Mouse (Mus musculus): Measurements from ENCODE around the gene Lbx2. TPM values are rescaled to one million over a fixed set of nuclear protein-coding genes. Genes with fewer than 3 reads are reported as not detected.

Gene Lbx2
- 1 to 10 TPM in 1 of 2 experiments, under 1 TPM in 1; 0.38 to 1.1 TPM for total RNA-seq (2021)
- long read RNA-seq, experiment 1: 0 reads
- long read RNA-seq, experiment 2, partial matches to known transcripts: 0 of 1 reads
- long read RNA-seq, experiment 2, other reads (novel, unspliced or antisense): 0 of 1 reads

DNA sequence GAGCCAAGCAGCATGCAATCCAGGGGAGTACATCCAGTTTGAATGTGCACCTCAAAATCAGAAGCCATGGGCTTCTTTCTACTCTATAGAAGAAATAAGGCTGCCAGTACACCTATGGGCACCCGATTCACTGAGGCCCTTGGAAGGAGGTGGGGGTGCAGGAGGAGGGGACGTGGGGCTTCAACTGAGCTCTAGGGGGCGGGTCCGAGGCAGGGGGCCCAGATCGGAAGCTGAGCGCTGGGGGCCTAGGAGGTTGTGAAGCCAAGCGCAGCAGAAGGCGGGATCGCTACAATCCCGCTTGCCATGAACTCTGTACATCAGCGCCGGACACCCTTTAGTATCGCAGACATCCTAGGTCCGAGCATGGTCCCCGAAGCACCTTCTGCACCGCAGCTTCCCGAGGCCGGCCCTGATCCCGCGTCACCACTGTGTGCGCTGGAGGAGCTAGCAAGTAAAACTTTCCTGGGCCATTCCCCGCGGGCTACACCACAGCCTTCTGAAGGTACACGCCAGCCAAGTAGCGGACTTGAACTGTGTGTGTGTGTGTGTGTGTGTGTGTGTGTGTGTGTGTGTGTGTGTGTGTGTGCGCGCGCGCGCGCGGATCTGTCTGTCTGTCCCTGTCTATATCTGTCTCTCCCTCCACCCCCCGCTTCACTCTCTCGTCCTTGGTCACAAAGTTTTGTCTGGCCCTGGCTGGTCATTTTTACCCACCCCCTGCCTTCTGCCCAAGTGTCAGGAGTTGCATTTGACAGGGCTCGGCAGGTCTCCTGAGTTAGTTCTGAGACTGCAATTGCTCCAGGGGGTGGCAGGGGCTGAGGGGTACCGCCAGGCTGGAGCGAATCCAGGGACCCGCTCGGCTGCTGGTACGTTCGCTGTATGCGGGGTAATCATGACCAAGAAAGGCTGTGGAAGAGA lies at the start of gene Lbx2:
Lbx2 (plus strand) TSS at position 247 of the 915 bp plus-strand sequence.
- no peak for DNase-seq
- intact Hi-C loops (cut with DNase I): no loop called here

DNA sequence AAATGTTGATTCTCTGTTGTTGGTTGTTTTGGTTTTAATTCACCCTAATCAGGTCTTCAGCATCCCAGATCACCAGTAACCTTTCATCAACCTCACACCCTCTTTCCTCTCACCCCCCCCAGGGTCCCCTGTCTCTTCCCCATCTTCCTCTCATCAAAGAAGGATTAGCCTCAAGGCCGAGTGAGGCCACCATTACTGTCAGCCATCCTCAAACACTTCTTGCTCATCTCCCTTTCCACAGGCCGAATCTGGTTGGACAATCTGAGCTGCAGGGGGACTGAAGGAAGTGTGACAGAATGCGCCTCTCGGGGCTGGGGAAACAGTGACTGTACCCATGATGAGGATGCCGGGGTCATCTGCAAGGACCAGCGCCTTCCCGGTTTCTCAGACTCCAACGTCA lies 49.0 kb upstream of the Lbx2 start:
- intact Hi-C loops (cut with DNase I): no loop called here
- DNase-seq: no peak

DNA sequence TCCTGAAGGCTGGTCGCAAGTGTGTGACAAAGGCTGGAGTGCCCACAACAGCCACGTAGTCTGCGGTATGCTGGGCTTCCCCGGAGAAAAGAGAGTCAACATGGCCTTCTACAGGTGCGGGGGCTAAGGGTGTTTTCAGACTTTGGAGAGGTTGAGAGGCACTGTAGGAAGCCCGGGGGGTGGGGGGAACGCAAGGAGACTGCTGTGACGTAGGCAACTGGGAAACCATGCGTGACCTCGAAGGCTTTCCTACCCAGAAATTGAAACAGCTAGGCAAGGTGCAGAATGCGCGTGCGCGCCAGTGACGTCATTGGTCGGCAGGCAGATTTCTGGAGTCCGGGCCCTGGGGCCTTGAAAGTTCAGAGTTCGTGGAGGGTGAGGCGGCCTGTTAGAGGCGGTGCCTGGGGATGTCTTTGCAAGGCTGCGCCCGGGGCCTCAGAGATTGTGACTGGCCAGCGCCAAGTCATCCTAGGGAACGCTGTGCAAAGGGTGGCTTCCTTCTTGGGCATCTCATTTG lies 47.6 kb upstream of the Lbx2 start:
- intact Hi-C loops (cut with DNase I): no loop called here
- DNase-seq: peak; percentile 88 to 93

GRCm38 (mm10) chr6:83040601-83041000 lies 45.6 kb upstream of the Lbx2 start:
- no peak for DNase-seq
- intact Hi-C loops (cut with DNase I): no loop called here

- no peak for DNase-seq
- intact Hi-C loops (cut with DNase I): no loop called here
These were observed 42.6 kb upstream of the Lbx2 start for GRCm38 (mm10) chr6:83043561-83043960.

DNA sequence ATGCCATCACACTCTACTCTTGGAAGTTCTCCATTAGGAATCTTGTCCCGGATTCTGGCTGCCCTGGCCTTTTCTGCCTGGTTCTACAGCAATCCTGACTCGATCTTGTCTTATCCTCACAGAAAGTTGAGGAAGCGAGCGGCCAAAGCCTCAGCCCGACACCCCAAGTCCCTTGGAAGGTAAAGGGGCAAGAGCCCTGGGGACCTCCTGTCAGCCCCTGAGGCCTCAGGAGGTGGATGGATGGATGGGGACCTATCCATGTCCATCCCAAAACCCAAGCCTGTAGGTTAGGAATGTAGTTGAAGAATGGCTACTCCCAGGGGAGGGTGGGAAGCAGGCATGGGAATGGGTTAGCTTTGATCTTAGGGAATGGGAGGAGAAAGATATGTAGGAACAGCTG lies 42.2 kb upstream of the Lbx2 start:
- no peak for DNase-seq
- intact Hi-C loops (cut with DNase I): no loop called here

GRCm38 (mm10) chr6:83044742-83045141 lies 41.4 kb upstream of the Lbx2 start:
- intact Hi-C loops (cut with DNase I): no loop called here
- peak in 1 of 2 experiments; percentile 23 for DNase-seq

GRCm38 (mm10) chr6:83049367-83049766 lies 36.8 kb upstream of the Lbx2 start:
- intact Hi-C loops (cut with DNase I): no loop called here
- no peak for DNase-seq

- DNase-seq: no peak
- intact Hi-C loops (cut with DNase I): no loop called here
These were observed 32.8 kb upstream of the Lbx2 start for GRCm38 (mm10) chr6:83053136-83053960.

- peak; percentile 94 to 95 for DNase-seq
- intact Hi-C loops (cut with DNase I): loop anchor here (1.0 kb wide), 2 partner anchors 47 to 56 kb away; partner anchors contain the start of genes Ccdc142 and Gm42688
These were observed 31.9 kb upstream of the Lbx2 start, which contains the start of gene Aup1 for GRCm38 (mm10) chr6:83054074-83054851. TSS of gene Aup1 (plus strand) at chr6:83054521.

DNA sequence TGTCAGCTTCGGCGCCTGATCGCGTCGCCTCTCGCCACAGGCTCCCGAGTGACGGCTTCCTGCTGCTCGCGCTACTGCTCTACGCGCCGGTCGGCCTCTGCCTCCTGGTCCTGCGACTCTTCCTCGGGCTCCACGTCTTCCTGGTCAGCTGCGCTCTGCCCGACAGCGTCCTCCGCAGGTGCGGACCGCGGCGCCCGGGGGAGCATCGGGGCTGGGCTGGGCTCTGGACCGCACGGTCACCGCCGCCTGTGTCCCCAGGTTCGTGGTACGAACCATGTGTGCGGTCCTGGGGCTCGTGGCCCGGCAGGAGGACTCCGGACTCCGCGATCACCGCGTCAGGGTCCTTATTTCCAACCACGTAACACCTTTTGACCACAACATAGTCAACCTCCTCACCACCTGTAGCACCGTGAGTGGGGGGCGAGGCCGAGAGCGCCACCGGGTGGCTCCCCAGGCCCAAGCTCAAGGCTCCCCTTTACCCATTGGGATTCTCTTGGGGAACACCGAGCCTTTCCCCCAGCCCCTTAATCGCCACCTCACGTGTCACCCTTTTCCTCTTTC lies 31.2 kb upstream of the Lbx2 start, which contains the start of gene Htra2:
Htra2 (minus strand) TSS at position 403 of the 561 bp plus-strand sequence.
- DNase-seq: no peak
- intact Hi-C loops (cut with DNase I): loop anchor here (1.0 kb wide), 2 partner anchors 46 to 57 kb away; partner anchors contain the start of genes Ccdc142 and Gm42688

DNA sequence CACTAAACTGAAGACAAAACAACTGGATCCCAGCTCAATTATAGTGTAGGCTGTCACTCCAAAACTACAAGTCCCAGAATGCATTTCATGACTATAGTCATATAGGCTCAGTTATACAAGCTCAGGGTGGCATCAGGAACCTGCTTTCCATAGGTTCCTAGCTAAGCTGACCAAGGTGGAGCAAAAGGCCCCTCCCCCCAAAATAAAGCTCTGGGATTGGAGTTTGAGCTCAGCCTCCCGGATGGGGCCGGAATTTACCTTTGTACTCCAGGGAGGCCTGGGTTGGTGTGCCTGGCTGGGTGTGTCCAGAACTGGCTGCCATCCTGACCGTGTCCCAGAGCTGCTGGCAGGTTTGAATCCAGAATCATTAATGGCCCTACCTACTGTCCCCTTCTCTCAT lies 28.4 kb upstream of the Lbx2 start, which contains the start of gene Dqx1:
Dqx1 (plus strand) TSS at position 55 of the 400 bp plus-strand sequence.
- intact Hi-C loops (cut with DNase I): no loop called here

DNA sequence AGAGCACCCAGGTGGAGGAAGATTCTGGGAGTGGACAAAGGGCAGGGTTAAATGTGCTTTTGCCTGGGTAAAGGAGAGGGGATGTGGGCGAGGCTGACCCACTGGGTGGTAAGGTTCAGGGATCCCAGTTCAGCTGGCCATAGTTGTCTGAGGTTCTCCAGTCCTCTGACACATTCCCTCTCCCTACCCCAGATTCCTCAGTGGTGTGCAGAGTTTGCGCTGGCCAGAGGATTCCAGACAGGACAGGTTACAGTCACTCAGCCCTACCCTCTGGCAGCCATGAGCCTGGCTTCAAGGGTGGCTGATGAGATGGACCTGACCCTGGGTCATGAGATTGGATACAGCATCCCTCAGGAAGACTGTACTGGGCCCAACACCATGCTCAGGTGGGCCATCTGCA lies 27.4 kb upstream of the Lbx2 start:
- DNase-seq: no peak
- intact Hi-C loops (cut with DNase I): no loop called here

More for the DNA sequence above, 28.4 kb upstream of the Lbx2 start, which contains the start of gene Dqx1:
- no peak for DNase-seq

GRCm38 (mm10) chr6:83065995-83066394 lies 20.2 kb upstream of the Lbx2 start:
- no peak for DNase-seq
- intact Hi-C loops (cut with DNase I): no loop called here

DNA sequence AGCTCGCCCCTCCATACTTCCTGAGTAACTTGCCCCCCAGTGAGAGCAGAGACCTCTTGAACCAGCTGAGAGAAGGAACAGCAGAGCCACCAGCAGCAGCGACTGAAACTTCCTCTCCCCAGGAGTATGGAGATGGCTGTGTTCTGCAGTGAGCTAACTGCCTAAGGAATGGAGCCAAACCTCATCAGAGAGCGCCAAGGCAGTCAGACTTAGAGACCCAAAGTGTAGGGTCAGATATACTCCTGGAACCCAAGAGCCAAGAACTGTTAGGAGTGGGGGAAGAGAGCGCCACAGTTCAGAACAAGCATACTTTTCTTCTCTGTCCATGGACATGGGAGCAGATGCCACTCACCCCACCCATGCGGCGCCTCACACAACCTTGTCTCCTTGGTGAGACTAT lies 19.7 kb upstream of the Lbx2 start:
- no peak for DNase-seq
- intact Hi-C loops (cut with DNase I): no loop called here

DNA sequence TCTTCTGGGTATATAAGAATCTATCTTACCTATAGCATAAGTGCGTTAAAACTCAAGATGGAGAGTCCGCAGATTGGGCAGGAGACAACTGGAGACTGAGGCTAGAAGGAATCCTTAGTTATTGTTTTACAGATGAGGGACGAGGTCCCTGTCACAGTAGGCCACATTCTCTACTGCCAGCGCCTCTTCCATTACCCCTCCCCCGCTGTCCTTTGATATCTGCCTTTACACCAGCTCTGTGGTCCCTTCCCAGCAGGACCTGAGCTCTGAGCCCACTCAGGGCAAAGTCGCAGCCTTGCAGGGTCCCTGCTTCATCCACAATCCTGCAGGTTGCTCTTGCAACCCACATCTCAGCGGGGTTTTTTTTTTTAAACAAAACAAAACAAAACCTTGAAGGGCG lies 17.9 kb upstream of the Lbx2 start:
- no peak for DNase-seq
- intact Hi-C loops (cut with DNase I): no loop called here

- DNase-seq: no peak
- intact Hi-C loops (cut with DNase I): no loop called here
These were observed 17.3 kb upstream of the Lbx2 start for GRCm38 (mm10) chr6:83068706-83069487.

GRCm38 (mm10) chr6:83069488-83070246 lies 16.5 kb upstream of the Lbx2 start:
- no peak for DNase-seq
- intact Hi-C loops (cut with DNase I): loop anchor here (10.0 kb wide), 1 partner anchor 325 kb away; no protein-coding TSS in a partner anchor
